Mouse (Mus musculus): ENCODE results near the gene Itga5.
"Not testable (repeated sequence)": the region's sequence is repeated elsewhere in the genome, so short reads cannot be mapped to it uniquely, and the experiment has no call there.

The Itga5 gene

DNA sequence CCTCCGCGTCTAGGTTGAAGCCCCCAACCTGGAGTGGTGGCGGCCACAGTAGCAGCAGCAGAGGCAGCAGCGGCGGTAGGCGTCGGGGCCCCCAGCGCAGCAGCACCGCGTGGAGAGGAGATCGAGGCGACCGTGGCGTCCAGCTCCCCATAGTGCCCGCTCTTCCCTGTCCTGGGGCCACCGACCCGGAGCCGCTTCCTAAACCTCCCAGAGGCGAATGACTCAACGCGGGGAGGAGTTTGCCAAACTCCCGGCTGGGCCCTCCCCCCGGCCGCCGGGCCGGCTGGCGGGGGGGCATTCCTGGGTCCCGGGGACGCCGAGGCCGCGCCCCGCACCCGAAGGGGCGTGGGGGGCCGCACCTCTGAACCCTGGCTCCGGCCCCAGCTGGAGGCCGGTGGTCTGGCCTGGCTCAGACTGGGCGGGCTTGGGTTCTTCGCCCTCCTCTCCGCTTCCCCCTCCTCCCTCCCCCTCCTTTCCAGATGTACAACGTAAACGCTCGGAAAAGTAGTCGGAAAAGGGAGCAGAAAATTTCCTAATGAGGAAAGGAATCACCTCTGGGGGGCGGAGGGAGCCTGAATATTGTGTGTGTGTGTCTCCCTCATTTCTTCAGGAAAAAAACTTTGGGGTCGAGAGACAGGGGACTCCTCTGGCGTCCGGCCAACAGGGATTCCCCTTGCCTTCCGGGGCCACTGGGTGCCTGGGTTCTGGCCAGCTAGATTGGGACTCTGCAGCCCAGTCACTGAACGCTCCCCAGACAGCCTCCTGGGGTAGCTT, at the start of gene Itga5:
Gene Itga5 (minus strand): TSS at position 388 of the 774 bp plus-strand sequence.
- peak; percentile 89 for DNase-seq (ENCODE audit: low spot score in 2 of 2)

DNA sequence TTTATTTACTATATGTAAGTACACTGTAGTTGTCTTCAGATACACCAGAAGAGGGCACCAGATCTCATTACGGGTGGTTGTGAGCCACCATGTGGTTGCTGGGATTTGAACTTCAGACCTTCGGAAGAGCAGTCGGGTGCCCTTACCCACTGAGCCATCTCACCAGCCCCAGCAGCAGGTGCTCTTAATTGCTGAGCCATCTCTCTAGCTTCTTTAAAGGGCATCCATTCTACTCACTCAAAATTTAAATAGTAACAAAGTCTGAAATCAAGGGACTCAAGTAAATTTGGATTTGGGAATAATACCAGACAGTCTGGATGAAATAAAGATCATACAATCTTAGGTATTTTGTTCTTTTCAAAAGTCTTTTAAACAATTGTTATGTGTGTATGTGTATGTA, 39.0 kb upstream of the Itga5 start:
- DNase-seq (ENCODE audit: low spot score in 2 of 2): not testable (repeated sequence)

DNA sequence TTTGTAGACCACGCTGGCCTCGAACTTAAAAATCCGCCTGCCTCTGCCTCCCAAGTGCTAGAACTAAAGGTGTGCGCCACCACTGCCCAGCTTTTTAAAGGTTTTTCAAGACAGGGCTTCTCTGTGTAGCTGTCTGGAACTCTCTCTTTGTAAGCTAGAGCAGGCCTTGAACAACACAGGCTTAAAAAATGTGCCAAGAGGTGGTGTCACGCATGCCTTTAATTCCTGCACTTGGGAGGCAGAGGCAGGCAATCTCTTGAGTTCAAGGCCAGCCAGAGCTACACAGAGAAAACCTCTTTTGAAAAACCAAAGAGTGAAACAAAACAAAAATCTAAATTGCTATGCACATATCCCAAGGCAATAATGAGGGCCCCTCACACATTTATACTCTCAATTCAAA, 34.8 kb upstream of the Itga5 start:
- DNase-seq (ENCODE audit: low spot score in 2 of 2): no peak

DNA sequence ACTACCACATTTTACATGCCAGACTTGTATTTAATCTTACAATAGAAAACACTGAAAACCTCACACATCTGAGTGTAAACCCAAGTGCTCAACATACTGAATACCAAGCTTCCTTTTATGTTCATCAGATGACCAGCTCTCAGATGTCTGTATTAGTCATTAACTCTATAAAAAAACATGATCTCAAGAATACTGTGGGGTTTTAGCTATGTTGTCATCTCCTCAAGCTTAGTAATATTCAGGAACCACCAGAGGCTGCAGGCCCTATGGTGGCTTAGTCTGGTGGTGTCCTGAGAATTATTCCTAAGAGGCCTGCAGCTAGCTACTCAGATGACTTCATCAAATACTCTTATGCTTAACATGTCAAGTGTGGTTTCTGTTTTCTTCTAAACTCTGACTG, 27.0 kb upstream of the Itga5 start:
- DNase-seq (ENCODE audit: low spot score in 2 of 2): no peak

DNA sequence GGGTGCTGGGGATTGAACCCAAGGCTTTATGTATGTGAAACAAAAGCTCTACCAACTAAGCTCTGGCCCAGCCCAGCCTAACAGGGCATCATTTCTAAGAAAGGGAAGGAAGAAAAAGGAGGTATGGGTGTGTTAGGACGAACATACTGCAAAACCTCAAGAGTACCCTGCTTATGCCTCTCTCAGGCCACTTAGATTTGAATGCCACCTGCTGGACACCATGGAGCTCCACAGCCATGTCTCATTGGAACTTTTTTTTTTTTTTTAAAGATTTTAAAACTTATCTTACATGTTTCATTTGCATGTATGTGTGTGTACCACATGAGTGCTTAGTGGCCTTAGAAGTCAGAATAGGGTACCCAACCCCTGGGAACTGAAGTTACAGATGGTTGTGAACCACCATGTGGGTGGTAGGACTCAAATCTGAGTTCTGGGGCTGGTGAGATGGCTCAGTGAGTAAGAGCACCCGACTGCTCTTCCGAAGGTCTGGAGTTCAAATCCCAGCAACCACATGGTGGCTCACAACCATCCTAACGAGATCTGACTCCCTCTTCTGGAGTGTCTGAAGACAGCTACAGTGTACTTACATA, 22.1 kb upstream of the Itga5 start:
- no peak for DNase-seq (ENCODE audit: low spot score in 2 of 2)

DNA sequence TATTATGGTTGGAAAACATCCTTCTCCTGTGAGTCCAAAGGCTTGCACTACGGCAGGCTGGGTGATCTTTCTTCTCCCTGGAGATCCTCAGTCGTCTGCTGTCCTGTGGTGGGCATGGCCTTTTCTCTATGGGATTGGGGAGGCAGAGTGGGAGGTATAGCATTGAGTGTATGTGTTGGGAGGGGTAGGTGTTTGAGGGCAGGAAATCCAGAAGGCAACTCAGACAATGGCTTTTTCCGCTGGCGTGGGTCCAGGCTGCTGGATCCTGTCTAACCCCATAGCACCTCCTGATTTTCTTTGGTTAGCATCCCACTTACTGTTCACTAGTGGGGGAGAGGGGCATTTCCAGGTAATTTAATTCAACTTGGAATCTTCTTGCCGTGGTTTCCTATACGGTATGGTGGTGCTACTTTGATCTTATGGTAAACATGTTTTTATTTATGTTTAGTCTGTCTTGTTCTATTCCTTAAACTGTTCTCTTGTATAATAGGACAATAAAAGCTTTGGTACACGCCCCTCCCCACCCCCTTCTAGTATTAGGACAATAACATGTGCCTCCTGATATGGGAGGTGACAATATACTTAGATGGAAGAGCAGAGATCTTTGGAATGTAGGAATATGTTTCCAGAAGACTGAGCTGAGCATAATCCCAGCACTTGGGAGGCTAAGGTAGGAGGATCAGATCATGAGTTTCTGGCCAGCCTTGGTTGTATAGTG, 17.4 kb upstream of the Itga5 start:
- DNase-seq (ENCODE audit: low spot score in 2 of 2): peak; percentile 81

DNA sequence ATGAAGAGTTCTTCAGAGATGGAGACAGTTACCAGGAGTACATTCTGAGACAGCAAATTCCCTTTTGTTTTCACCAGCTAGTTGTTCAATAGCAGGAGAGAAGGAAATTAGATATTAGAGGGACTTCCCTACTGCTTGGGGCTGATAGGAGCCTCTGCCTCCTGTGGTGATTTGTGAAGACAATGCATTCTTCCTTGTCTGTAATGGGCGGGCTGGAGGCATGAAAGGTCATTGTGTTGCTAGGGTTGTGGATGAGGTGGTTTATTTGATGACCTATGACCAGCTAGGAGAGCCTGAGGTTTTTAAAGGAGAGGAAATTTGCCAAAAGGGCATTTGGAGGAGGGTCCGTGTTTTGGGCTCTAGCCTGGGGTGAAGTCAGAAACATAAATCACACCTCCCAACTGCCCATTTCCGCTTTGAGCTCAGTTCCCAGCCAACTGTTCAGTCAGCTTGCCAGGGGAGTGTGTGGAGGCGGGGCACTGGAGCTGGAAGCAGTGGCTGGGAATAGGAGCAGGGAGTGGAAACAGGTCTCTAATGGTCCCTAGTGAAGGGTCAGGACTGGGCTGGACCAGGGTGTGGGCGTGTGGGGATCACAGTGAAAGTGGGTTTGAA, 16.3 kb upstream of the Itga5 start:
- DNase-seq (ENCODE audit: low spot score in 2 of 2): peak; percentile 78 to 83

DNA sequence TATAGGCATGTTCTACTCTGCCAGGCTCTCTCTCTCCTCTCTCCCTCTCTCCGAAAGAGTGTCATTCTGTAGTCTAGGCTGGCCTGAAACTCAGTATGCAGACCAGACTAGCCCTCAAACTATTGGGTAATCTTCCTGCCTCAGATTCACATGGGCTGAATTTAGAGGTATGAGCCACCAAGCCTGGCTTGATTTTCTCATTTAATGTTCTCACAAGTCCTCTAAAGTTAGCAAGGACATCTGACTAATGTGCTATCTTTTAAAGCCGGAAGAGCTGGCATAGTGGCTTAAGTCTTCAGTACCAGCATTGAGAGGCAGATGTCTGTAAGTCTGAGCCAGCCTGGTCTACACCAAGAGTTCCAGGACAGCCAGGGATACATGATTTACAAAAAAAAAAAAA, 15.5 kb upstream of the Itga5 start:
- no peak for DNase-seq (ENCODE audit: low spot score in 2 of 2)

DNA sequence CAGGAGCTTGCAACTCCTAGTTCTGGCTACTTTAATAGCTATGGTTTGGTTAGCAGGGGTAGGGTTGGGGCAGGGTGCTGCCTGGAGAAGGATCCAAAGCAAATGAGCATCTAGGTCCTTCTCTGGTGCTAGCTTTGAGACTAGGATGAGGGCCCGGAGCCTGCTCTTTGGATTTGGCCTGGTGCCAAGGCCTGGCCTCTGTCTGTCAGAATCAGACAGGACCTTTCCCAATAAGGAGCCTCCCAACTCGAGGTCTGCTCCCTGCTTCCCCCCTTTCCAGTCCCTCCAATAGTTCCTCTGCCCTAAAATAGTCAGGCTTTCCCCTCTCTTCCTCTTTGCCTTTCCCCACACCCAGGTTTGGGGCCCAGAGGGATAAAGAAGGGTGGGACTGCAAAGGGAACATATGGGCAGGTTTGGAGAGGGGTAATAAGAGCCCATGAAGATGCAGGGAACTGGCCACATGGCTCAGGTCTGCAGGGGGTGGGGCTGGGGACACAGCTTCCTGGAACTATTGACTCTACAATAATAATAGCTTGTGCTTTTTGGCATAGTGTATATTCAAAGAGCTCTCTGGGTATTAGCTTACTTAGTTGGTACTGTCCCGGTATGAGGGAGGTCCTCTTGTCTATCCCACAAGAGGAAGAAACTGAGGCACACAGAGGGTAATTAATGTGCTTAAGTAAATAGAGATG, 12.2 kb upstream of the Itga5 start:
- DNase-seq (ENCODE audit: low spot score in 2 of 2): peak in 1 of 2 experiments; percentile 44

DNA sequence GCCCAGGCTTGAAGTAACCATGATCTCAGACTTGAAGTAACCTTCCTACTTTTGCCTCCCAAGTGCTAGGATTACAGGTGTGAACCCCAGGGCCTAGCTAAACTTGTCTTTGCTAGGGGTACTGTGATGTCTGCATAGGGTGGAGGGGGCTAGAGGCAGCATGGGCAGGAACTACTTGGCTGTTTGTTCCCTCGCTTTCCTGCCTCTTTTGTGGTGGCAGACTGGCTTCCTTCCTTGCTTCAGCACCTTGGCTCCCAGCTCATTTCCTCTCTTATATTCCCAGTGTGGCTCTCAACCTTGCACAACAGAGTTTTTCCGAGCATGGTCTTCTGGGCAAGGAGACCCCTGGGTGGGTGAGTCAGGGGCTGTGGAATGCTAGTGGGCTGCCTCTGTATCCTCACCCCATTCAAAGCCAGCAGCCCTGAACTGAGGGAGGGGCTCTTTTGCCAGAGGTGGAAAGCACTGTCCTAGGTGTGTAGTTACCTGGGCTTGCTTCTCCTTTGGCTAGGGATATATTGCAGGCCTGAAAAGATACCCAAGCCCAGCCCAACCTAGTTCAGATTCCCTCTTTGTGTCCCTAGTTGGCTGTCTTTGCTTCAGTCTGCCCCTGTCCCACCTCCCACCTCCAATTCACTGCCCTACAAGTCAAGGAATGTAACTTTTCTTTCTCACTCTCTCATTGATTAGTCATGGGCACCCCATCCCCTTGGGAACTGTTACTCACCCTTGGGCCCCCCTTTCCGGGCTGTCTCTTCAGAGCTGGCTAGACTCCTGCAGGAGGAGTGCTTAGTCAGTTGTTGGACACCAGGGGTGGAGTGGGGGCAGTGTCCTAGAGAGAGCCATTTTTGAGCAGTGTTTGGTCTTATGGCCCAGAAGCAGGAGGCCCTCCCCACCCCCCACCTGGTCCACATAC, 11.4 kb upstream of the Itga5 start:
- no peak for DNase-seq (ENCODE audit: low spot score in 2 of 2)

DNA sequence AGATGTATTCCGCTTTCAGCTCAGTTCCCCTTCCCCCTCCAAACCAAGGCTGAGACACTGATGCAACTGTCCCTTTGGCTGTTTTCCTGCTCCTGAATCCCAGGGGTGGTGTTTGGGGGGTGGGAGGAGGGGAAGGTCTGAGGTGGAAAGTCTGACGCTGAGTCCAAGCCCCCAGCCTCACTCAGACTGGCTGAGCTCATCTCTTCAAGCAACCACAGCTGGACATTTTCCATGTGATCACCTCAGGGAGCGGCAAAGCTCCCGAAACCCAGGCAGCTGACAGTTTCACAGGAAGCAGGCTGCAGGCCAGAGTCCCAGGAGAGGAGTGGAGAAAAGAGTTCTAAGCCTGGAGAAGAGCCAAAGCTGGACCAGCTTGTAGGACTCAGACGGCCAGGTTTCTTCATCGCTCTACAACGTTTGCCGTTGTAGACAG, 10.3 kb upstream of the Itga5 start:
- peak; percentile 65 to 77 for DNase-seq (ENCODE audit: low spot score in 2 of 2)

DNA sequence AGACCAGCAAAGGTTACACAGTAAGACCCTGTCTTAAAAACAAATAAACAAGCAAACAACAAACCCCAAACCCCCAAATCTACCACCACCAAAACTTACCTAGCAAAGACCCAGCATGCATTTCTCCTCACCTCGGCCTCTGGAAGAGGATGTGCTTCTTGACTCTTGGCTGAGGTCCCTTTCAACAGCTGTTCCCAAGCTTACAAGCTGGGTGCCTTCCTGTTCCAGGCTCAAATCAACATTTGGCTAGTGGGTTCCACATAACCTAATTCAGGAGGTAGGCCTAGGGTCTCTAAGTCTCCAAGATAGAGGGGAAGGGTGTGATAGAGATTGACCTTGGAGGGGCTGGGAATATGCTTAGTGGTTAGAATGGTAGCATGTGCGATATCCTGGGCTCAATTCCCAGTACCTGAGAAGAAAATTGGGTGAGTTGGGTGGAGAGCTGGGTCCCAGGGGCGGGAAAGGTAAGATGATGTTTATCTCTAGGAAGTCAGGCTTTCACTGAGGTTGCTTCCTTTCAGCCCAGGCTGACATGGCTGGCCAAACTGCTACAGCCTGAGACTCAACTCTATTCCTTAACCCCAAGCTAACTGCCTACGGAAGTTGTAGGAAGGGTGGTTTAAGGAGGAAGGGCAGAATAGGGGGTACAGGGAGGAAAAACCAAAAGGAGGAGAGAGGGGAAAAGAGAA, 8.7 kb upstream of the Itga5 start:
- DNase-seq (ENCODE audit: low spot score in 2 of 2): peak; percentile 57 to 58

DNA sequence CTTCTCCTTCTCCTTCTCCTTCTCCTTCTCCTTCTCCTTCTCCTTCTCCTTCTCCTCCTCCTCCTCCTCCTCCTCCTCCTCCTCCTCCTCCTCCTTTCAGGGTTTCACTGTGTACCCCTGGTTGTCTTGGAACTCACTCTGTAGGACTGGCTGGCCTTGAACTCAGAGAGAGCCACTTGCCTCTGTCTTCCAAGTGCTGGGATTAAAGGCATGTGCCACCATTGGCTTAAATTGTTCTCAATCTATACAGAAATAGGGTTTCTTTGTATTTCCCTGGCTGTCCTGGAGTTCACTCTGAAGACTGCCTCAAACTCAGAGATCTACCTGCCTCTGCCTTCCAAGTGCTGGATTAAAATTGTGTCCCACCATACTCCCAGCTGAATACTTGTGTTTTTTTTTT, 5.9 kb upstream of the Itga5 start:
- DNase-seq (ENCODE audit: low spot score in 2 of 2): no peak

DNA sequence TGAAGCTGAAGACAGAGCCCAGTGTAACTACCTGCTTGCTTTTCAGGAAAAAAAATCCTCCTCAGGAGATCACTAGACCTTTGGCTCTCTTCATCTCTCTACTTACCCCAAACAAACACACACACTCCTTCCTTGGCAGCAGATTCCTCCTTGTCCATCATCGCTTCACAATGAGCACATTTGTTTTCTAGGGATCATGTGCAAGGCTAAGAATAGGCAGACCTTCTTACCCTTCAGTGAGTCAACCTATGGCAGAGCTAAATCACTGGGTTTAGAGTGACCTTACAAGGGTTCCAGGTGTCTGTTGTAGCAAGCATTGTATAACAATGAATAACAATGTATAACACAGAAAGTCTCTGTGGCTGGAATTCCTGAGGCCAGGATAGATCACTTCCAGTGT, 5.2 kb upstream of the Itga5 start:
- DNase-seq (ENCODE audit: low spot score in 2 of 2): peak in 1 of 2 experiments; percentile 10

DNA sequence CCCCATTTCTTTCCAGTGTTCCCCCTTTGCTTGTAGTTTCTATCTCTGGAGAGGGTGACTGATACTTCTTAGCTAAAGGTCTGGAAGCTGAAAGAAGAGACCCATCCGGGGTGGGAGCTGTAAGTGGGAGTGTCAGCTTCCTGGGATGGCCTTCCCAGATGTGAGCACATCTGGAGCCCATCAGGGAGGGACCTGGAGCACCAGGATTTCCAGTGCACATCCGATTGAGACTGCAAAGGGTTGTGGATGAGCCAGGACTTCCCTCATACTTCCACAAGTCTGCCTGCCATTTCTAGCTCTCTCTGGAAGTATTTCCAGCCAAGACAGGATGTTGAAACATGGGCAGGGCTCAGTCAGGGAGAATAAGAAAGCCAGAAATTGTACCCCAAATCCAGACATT, 4.6 kb upstream of the Itga5 start:
- DNase-seq (ENCODE audit: low spot score in 2 of 2): peak; percentile 64 to 70

DNA sequence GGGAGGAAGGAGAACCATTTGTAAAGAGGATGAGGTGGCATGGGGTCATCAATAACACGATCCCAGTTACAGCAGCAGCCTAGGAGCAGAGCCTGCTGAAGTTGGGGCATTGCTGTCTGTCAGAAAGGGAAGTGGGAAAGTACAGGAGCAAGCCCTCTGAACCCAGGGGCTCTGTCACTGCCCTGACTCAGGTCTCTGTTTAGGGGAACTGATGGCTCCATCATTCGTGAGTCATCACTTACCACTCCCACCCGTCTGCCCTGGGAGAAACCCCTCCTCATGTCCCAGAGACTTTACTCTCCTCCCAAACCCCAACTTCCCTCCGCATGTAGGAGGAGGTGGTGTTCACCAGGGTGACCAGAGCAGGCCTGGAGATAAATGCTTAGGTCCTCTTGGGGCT, 3.9 kb upstream of the Itga5 start:
- DNase-seq (ENCODE audit: low spot score in 2 of 2): no peak

DNA sequence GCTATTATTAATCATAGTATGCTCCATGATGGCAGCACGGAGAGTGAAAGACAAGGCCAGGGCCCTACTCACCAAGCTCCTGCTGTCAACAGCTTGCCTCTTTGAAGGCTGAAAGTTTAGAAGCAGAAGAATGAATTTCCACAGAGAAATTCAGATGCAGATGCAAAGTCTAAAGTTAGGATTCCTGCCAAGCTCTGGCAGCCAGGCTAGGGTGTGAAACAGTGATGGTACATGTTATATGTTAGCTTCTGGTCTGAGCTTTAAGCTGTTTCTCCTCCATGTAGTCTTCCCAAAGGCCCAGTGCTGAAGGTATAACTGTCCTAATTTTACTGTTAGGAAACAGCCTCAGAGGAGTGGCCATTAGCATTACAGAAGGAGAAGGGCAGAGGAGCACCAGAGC, 2.6 kb upstream of the Itga5 start:
- DNase-seq (ENCODE audit: low spot score in 2 of 2): no peak

DNA sequence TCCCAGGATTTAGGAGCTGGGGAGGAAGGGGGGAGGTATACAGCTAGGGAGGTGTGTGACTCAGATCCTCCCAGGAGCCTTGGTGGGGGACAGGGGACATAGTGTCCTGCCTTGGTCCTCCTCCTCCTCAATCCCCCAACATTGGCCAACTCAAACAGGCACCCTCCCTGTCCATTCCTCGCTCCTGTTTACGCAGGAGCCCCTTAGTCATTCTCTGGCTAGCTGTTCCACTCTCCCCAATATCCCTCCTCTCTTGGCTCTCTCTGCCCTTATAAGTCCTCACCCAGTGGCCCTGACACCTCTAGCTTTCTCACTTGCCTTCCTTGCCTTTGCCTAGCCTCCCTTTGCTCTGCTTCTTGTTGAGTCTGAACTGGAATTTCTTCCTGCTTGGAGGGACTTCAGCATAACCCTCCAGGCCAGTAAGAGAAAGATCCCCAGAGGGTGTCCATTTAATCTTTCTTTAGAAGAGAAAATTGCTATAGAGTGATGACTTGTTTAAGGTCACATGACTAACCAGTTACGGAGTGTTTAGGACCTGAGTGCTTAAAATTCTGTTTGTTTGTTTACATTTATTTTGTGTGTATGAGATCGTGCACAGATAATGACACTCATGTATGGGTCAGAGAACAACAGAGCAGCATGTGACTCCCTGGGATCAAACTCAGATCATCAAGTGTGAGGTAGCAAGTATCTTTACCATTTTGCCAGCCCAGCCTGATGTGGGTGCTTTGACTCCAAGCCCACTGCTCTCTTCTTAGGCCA, 1.8 kb upstream of the Itga5 start:
- DNase-seq (ENCODE audit: low spot score in 2 of 2): peak; percentile 58 to 73

Measured in heart, adult 9 months (tissue).